Mouse (Mus musculus) thymus, postnatal 25 days (tissue): Measurements from ENCODE around the gene Acvr1b.

Experiments
- DNase-seq: peaks from one replicate; pipeline ENCODE4 v3.0.0; 2022

Acvr1b gene

DNA sequence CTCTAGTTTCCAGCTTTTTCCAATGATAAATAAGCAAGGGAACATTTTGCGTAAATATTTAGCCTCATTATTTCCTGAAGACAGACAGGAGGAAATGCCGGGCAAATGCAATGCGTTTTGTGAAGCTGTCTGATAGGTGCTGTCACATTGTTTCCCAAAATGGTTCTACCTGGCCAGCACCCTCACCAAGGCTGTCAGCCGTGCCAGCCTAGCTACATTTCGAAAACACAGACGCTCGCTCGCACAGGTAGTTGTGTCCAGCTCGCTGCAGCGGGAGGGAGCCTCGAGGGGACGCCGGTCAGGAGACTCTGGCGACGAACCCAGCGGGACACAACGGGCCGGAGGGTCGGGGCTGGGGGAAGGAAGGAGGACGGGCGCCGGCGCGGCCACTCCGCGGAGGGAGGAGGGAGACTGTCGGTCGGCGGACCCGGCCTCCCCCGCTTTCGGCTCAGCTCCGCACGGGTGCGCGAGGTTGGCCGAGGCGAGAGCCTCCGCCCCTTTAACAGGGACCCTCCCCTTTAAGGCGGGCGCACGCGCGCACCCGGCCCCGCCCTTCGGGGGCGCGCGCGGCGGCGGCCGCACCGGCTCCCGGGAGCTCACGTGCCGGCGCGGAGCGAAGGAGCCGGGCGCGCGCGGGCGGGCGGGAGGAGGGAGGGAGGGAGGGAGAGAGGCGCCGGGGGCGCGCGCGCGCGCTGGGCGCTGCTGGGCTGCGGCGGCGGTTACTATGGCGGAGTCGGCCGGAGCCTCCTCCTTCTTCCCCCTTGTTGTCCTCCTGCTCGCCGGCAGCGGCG, at the start of gene Acvr1b:
Gene Acvr1b, plus strand, starts transcription at position 647 of the 791 bp plus-strand sequence.
- peak; percentile 94 for DNase-seq

DNA sequence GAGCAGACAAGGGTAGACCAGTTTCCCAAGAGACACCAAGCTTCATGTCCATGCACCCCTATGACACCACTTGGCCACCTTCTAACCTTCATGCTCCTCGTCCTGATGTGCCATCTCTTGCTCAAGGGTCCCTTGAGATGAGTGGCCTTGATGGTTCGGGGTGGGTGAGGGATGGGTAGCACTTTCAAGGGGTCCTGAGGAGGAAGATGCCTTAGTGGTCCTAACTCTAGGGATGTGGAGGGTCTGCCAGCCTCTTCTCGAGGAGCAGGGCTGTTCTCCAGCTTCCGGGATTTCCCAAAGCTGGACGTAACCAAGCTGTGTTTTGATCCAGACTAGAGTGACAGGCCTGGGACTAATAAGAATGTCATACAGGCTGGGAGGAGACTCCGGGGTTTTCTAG, 48.3 kb upstream of the Acvr1b start:
- no peak for DNase-seq

GRCm38 (mm10) chr15:101126876-101127544, 46.9 kb upstream of the Acvr1b start:
- no peak for DNase-seq

DNA sequence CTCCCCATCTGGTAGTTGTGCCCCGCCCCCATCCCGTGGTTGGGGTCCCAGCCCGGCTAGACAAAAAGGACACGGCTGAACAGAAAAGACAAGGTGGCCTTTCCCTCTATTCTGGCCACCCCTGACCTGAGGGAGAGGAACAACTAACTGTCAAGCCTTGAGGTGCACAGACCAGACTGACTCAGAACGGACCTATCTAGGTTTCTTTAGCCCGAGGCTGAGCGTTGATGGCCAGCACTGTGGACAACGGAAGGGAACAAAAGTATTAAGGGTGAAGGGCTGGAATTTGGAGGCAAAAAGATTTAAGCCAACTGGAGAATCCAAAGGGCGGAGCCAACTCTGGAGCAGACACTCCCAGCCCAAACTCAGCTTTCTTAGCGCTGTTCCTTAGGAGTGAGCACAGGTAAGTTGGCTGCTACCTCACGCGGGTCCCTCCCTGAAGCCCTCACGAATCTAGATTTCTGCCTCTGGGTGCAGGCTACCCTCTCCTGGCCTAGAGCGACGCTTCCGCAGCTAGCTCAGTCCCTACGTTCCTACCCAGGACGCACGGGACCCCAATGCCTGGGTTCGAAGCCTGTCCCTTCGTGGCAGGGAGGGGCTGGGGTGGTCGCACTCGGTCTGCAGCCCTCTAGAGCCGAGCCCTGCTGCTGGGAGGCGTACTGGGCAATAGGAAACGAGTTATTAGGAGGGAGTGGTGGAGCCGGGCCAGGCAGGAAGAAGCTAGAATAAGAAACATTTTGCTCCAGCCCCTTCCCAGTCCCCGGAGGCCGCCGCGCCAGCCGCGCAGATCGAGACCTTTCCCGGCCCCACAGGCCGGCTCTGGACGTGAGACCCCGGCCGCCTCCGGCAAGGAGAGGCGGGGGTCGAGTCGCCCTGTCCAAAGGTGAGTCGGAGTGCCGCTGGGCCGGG, 45.4 kb upstream of the Acvr1b start, which contains the start of gene Acvrl1:
Gene Acvrl1, plus strand, starts transcription at position 342 of the 909 bp plus-strand sequence.
- DNase-seq: no peak

- DNase-seq: no peak
Observed at GRCm38 (mm10) chr15:101129412-101129811, 44.5 kb upstream of the Acvr1b start.

- DNase-seq: no peak
Observed at GRCm38 (mm10) chr15:101131498-101131897, 42.4 kb upstream of the Acvr1b start.

DNA sequence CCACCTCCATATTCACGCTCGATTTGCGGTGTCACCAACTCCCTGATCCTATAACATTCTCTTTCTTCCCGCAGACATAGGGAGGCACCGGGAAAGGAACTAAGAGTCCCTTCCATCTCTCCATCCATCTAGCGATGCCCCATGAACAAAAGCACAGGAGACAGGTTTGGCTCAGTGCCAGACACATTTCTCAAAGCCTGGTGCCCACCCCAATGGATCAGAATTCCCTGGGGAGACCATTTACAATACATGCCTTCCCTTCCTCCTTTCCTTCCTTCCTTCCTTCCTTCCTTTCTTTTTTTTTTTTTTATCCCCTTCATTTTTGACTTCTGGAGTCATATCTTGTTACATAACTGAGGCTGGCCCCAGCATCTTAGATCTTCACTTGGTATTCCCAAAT, 41.8 kb upstream of the Acvr1b start:
- DNase-seq: no peak

- DNase-seq: no peak
Observed at GRCm38 (mm10) chr15:101132761-101133160, 41.1 kb upstream of the Acvr1b start.

GRCm38 (mm10) chr15:101133993-101134704, 39.7 kb upstream of the Acvr1b start:
- DNase-seq: no peak

- peak; percentile 50 for DNase-seq
Observed at GRCm38 (mm10) chr15:101135405-101135804, 38.5 kb upstream of the Acvr1b start.

DNA sequence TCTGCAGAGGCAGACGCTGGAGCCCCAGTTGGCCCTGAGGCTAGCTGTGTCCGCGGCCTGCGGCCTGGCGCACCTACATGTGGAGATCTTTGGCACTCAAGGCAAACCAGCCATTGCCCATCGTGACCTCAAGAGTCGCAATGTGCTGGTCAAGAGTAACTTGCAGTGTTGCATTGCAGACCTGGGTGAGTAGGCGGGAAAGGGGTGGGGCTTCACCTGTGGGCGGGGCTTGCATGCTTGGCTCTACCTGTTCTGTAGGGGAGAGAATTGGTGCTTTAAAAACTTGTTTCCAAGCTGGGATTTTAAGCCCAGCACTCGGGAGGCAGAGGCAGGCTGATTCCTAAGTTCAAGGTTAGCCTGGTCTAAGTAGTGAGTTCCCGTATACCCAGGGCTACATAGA, 36.4 kb upstream of the Acvr1b start:
- DNase-seq: no peak

GRCm38 (mm10) chr15:101138675-101139074, 35.2 kb upstream of the Acvr1b start:
- no peak for DNase-seq

- no peak for DNase-seq
Observed at GRCm38 (mm10) chr15:101139885-101140284, 34.0 kb upstream of the Acvr1b start.

DNA sequence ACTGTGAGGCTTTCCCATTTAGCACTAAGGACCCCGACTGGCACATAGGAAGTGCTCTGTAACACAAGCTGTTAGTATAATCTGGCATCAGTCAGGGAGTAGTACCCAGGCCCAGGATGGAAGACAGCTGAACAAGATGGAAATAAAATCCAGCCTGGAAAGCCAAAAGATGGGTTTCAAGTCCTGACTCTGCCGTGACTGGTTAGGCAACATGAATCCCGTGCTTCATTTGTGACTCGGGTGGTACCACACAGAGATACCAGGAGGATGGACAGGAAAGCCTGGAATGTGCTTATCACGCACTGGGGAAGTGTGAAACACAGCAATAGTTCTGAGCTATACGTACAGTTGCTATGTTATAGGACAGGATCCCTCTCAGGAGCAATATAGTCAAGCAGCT, 33.3 kb upstream of the Acvr1b start:
- DNase-seq: no peak

DNA sequence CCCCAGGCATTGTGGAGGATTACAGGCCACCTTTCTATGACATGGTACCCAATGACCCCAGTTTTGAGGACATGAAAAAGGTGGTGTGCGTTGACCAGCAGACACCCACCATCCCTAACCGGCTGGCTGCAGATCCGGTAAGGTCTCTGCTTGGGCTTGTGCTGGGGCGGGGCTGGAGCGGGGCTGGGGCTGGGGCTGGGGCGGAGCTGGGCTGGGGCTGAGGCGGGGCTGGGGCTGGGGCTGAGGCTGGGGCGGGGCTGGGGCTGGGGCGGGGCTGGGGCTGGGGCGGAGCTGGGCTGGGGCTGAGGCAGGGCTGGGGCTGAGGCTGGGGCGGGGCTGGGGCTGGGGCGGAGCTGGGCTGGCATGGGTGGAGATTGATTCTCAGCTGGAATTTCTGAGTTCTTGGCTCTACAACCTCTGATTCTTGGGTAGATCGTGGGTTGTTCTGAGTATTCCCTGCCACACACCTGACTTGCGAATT, 32.8 kb upstream of the Acvr1b start:
- DNase-seq: peak; percentile 65

- DNase-seq: no peak
Observed at GRCm38 (mm10) chr15:101142672-101143071, 31.2 kb upstream of the Acvr1b start.

DNA sequence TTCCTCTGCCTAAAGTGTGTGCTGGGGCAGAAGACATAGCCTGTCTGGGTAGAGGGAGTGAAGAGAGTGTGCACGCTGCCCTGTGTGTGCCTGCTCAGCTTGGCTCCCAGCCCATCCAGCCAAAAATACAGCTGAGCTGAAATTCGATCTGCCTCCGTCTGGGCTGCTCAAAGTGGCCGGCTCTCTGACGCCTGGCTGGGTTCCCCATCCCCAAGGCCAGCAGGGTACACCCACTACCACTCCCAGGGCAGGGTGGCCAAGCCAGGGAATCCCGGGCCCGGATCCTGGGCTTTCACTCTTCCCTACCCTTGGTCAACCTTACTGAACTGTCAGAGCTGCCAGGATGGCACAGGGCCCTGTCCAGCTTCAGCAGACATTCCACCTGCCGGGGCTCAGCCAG, 30.4 kb upstream of the Acvr1b start:
- DNase-seq: no peak

- no peak for DNase-seq
Observed at GRCm38 (mm10) chr15:101144176-101144575, 29.7 kb upstream of the Acvr1b start.

GRCm38 (mm10) chr15:101144779-101145178, 29.1 kb upstream of the Acvr1b start:
- no peak for DNase-seq

- peak; percentile 94 for DNase-seq
Observed at GRCm38 (mm10) chr15:101145424-101146099, 28.3 kb upstream of the Acvr1b start.

DNA sequence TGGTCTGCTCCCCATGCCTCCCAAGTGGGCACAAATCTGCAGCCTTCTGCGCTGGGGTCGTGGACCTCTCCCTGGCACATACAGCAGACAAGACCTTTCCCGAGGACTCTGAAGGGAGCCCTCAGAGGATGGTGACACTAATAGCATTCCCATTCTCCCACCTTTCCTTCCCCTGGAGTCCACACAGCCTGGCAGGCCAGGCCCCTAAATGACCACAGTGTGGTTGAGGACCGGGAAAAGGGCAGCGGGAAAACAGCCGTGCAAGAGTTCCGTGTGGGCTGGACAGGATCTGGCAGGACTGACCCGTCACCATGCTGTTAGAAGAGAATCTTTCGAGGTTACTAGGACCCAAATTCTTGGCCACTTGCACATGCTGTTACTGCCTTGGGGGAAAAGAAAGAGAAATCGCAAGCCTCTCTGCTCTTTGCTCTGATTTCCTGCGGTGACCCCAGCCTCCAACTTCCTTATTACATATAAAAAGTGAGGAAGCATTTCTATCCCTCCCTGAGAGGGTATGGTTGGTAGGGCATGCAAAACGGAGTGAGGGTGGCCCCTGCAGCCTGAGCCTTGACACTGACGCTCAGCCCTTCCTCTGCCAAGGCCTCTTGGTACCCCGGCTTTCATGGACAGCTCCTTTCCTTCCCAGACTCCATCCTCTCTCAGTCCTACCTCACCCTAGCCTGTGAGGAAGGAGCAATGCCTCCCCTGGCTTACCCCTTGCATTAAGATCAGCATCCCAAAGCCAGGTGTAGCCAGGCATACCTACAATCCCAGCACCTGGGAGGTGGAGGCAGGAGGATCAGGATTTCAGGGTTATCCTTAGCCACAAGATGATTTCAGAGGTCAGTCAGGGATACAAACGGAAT, 27.5 kb upstream of the Acvr1b start:
- no peak for DNase-seq
